Mouse (Mus musculus) gastrocnemius, adult 2 months (tissue): ENCODE data around the gene Tbc1d1. TPM values are rescaled to one million over a fixed set of nuclear protein-coding genes. Genes with fewer than 3 reads are reported as not detected.

Experiments
- DNase-seq: peaks from one replicate; pipeline ENCODE4 v3.0.0; 2022
- H3K27ac ChIP-seq: fragments of 200-600 bp; 2 replicates; pipeline ENCODE4 v1.8.1; 2022; ENCODE audit warnings: mild to moderate bottlenecking
- H3K4me3 ChIP-seq: fragments of 200-600 bp; 2 replicates; pipeline ENCODE4 v1.8.1; 2022; ENCODE audit warnings: mild to moderate bottlenecking, moderate library complexity
- CTCF ChIP-seq: fragments of 200-600 bp; IDR thresholded peaks from 2 replicates; pipeline ENCODE4 v1.8.1; 2022; ENCODE audit warnings: antibody characterized with exemption, mild to moderate bottlenecking, moderate library complexity
- intact Hi-C: fragments of 180-260 bp; cut with DNase I; formaldehyde crosslinking; loops from one replicate; pipeline ENCODE4 v1.15.1; 2025
- total RNA-seq, 2 experiments: library from RNA; stranded (reverse); gene quantifications; 2 replicates each; pipeline ENCODE4 v1.2.3; 2021

The Tbc1d1 gene
- total RNA-seq, 2 experiments from 2014 or later, result 46.4 to 46.9 TPM

DNA sequence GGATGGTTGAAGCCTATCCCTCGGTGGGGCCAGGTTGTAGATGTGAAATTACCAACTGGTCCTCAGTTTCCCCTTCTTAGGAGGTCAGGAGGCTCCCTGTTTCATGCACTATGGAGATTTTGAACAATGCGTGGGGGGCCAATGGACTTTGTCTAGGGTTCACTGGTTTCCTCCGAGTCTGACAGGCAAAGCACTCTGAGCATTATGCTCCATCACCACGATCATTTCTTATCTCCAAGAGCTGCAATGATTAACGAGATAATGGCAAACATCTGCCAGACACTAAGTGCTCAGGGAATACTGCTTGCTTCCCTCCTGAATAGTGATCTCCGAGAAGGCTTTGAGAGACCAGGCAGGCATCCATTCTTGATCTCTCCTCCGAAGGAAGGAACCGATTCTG is 61.2 kb downstream of the Tbc1d1 start:
- no peak for TF ChIP-seq CTCF
- H3K27ac ChIP-seq, result peak overlapping the region; percentile 16; the same call in 1 of the 2 replicates
- DNase-seq, result no peak
- H3K4me3 ChIP-seq, result no peak overlapping the region
- intact Hi-C loops, result no loop called here

DNA sequence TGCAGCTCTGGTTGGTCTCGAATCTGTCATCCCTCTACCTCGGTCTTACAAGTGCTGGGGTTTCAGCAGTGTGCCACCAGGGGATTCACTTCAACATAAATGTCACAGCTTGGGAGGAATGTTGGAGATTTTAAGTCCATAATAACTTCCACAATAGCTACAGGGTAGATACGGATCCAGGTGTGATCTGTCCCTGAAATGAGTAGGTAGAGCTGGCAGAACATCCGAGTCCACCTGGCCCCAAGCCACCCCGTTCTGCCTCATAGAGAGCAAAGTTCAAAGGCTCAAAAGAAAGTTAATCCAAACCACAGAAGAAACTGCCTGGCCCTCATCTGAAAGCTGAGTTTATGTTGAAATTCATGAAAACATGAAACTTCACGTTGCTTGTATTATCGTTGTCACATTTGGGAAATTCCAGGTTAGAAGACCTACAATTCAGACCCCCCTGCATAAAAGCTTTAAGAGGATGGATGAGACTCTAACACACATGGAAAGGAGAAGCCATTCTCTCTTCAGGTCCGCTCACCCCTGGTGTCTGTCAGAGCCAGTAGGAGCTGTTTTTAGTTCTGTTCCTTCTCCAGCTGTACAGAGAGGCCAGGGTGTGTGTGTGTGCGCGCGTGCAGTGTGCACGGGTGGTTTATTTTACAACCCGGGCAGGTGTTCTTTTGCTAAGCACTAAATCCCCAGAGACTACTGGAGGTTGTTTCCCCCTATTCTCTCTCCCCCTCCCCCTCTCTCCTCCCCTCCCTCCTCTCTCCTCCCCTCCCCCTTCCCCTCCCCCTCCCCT is 61.9 kb downstream of the Tbc1d1 start:
- intact Hi-C loops, result no loop called here
- H3K4me3 ChIP-seq, result no peak overlapping the region
- DNase-seq, result no peak
- peak overlapping the region; percentile 63 for H3K27ac ChIP-seq
- no peak for TF ChIP-seq CTCF

DNA sequence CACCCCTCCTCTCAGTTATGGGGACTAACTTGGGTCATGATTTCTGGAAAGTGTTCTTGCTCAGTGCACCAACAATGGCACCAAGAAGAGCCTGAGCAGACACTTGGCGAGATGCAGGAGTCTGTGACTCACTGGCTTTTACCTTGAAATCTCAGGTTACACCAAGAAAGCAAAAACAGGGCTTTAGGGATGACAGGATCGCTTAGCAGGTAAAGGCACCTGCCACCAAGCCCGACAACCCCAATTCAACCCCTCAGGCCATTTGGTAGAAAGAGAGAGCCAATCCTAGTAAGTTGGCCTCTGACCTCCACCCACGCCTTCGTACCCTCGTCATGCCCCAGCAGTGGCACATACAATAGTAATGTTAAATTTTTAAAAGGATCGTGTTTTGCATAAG is 62.5 kb downstream of the Tbc1d1 start:
- intact Hi-C loops, result no loop called here
- TF ChIP-seq CTCF, result no peak
- DNase-seq, result no peak

DNA sequence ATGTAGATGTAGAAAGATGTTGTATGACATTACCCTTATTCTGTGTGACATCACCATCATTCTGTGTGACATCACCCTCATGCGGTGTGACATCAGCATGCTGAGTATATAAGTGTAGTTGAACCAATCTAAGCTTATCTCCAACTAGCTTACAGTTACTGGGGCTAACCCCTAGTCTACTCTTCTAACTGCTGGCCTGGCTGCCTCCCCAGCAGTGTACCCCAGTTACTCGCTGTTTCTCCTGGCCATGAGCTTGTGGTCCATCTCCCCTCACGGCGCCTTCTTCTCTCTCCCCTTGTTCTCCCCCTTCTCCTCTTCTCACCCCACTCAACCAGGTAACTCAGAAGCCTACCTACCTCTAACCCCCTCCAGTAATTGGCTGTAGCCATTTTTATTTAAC is 64.7 kb downstream of the Tbc1d1 start:
- intact Hi-C loops, result no loop called here
- no peak for DNase-seq
- no peak for TF ChIP-seq CTCF
- Histone ChIP-seq H3K27ac (no peak overlapping the region; the same call in 1 of the 2 replicates), H3K4me3 (no peak overlapping the region)

More for the DNA sequence above, 62.5 kb downstream of the Tbc1d1 start:
- peak overlapping the region; percentile 46 for H3K27ac ChIP-seq
- H3K4me3 ChIP-seq, result no peak overlapping the region

DNA sequence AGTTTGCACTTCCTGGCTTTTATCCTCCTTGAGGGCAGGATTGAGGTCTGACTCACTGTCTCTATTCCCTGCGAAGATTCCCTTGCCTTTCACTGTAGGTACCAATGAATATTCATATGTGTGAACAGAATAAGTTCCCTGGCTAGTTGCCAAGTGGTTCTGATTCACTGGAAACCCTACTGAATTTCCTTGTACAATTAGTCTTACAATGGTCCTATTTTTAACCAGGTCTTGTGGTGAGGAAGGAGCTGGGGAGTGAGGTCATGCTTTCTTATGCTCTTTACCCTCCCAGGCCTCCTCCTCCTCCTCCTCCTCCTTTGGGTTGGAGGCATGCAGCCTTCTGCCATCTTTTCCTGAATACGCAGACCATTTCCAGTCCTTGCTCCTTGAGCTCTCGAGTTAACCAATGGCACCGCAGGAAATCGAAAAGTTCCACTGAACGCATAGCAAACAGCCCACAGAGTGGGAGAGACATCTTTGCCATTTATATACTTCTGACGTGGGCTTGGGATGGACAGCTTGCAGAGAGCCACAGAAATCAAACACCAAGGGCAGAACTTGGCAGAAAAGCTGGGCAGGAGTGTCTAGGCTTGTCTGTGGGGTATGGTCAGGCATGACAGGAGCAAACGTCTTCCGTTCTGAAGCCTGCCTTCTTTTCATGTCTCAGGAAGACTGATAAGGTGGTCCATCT is 68.8 kb downstream of the Tbc1d1 start:
- peak overlapping the region; percentile 6; the same call in 1 of the 2 replicates for H3K27ac ChIP-seq
- intact Hi-C loops, result no loop called here

DNA sequence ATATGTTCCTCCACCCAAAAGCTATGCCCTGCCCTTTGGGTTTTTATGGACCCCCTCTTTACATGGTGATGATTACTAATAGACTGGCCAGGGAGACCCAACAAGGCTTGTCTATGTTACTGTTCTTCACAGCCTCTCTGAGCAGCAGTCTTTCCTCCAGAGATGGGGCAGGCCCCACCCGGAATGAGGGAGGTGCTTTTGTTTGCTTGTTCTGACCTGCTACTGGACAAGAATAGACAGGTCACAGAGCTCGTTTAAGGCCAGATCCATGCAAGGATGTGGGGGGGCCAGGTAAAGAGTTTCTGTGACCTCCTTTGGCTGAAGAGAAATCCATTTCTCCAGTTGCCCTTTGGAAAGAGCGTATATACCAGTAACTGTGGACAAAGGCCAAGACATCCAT is 72.1 kb downstream of the Tbc1d1 start:
- DNase-seq, result no peak
- Histone ChIP-seq H3K4me3 (no peak overlapping the region), H3K27ac (no peak overlapping the region)
- intact Hi-C loops, result no loop called here
- TF ChIP-seq CTCF, result no peak

More for the DNA sequence above, 68.8 kb downstream of the Tbc1d1 start:
- no peak for TF ChIP-seq CTCF
- DNase-seq, result no peak
- H3K4me3 ChIP-seq, result no peak overlapping the region

DNA sequence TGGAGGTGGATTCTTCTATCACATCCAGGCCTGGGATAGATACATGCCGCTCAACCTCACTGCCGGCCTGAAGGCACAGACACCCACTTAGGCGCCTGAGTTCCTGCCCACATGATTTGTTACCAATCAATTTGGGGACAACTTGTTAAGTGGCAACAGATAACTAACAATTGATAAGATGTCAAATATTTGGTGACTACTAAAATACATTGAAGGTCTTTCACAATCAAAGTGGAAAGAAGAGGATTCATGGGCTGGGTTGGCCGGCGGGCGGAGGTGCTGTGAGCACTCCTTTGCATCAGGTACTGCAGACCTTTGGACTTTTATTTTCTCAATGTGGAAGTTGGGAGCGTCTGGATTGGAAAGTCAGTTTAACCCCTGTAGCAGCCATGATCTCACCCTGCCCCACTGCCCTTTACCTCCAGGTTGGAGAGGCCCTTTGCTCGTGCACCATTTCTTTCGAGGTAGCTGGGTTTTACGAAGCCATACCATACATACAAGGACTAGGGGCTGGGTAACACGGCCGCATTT is 73.3 kb downstream of the Tbc1d1 start:
- no peak for DNase-seq
- Histone ChIP-seq H3K4me3 (peak overlapping the region; percentile 85), H3K27ac (peak overlapping the region; percentile 80)
- no peak for TF ChIP-seq CTCF
- intact Hi-C loops, result no loop called here

DNA sequence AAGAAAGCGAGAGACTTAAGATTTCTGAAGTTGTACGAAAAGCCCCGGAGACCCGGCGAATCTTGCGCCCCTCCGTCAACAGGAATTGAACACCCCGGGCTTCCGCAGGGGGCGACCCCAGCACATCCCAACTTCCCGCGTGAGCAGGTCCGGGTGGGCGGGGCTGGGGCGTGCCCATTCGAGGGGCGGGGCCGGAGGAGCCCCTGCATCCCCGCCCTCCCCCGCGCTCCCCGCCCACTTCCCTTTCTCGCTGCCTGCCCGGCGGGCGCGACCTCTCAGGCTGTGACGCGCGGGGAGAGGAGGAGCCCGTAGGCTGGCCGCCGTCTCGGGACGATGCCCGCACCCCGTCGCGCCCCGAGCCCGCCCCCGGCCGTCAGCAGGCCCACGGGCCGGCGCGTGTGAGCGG is 74.0 kb downstream of the Tbc1d1 start:
- peak overlapping the region; percentile 85 for H3K4me3 ChIP-seq
- intact Hi-C loops, result no loop called here
- TF ChIP-seq CTCF, result no peak
- DNase-seq, result peak; percentile 94
- peak overlapping the region; percentile 80 for H3K27ac ChIP-seq

DNA sequence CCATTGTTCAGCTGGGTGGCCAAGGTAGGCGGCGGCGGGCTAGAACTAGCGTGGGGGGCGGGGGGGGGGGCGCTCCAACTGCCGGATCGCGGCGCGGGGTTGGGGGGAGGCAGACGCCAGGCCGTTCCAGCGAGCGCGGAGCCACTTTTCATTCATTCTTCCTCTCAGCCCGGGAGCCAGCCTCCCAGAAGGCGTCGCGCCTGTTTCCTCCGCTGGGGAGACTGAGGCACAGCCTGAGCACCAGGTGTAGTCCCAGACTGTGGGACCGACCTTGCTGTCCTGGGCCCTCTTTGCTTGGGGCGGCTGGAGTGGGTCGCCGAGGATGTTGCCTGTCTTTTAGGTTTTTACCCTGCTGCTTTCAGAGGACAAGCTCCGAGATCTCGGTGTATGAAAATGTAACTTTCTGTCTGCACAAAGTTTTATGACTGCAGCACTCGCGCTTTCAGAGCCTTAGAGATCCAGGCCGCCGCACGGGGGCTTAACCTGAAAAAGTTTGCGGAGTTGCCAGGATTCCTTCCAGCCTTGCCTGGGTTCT is 74.5 kb downstream of the Tbc1d1 start:
- Histone ChIP-seq H3K4me3 (peak overlapping the region; percentile 85), H3K27ac (peak overlapping the region; percentile 80)
- no peak for TF ChIP-seq CTCF
- intact Hi-C loops, result no loop called here
- DNase-seq, result no peak

DNA sequence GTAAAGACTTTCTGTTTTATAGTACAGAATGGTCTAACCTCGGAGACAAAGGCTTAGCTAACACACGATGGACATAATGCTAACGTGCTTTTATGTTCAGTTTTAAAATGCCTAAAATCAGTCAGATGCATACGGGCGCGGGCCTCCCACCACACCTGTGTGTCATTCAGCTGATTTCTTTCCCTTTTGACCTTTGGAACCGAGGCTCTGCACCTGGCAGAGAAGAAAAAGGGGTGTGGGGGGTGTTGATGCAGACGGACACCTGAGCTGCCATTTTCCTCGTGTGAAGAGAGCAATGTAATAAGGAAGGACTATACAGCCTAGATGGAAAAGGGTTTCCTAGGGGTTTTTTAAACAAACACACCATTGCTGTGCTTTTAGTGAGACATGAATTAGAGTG is 76.8 kb downstream of the Tbc1d1 start:
- no peak for TF ChIP-seq CTCF
- no peak overlapping the region for H3K4me3 ChIP-seq
- DNase-seq, result no peak
- intact Hi-C loops, result no loop called here
- H3K27ac ChIP-seq, result no peak overlapping the region; the same call in 1 of the 2 replicates

DNA sequence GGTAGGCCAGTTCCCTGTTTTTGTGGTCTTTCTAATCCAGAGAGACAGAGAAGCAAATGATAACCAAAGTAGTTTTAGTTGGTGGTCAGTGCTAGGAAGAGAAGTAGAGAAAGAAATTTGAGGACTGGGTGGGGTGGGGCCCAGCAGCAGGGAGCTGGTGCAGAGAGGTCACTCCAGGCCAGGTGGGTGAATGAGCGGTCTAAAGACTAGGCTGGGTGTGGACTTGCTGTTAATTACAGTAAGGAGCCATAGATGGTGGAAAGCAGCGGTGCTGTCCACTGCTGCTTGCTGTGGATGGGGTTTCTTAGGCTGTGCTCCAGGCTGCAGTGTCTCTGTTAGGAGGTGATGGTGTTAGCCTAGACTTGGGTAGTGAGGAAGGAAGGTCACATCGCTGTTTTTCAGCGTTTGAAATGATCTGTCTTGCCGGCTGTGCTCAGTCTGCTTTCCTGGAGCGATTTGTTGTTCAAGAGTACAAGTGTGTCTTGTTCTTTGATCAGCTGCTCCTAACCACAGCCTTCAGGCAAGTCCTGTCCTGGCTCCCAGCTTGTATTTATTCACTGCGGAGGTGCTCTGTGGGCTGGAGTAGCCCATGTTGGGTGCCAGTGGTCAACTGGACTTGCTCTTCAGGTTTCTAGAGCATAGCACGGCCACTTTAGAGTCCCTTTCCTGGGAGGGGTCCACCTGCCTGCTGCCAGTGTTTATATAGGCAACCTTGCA is 78.3 kb downstream of the Tbc1d1 start:
- H3K4me3 ChIP-seq, result no peak overlapping the region
- H3K27ac ChIP-seq, result no peak overlapping the region; the same call in 1 of the 2 replicates
- DNase-seq, result no peak
- intact Hi-C loops, result no loop called here
- no peak for TF ChIP-seq CTCF

DNA sequence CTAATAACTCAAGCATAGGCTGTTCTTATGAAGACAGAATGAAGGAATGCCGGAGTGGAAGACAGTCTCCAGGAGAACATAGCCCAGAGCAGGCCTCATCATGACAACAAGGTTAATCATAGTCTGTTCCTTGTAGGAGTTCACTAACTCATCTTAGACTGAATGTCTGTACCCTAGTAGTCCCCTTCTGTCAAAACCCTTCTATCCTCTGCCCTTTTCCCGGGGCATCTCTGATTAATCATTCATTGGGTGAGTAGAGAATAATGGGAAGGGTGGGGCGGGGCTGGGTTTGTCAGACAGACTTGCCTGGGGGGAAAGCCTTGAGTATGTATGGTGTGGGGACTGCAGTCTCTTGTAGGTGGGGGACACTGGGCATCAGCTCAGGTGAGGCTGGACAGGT is 79.1 kb downstream of the Tbc1d1 start:
- TF ChIP-seq CTCF, result no peak
- H3K4me3 ChIP-seq, result no peak overlapping the region
- intact Hi-C loops, result no loop called here
- DNase-seq, result no peak
- H3K27ac ChIP-seq, result peak overlapping the region; percentile 28; the same call in 1 of the 2 replicates
